Mouse (Mus musculus): ENCODE measurements around the gene Hyal1. TPM values are rescaled to one million over a fixed set of nuclear protein-coding genes. Genes with fewer than 3 reads are reported as not detected.
A peak's percentile ranks its signal among the peaks of the same experiment; 100 is the strongest.

Hyal1 gene
- polyA plus RNA-seq, 1 experiment from 2014 or later, result 6.4 TPM

DNA sequence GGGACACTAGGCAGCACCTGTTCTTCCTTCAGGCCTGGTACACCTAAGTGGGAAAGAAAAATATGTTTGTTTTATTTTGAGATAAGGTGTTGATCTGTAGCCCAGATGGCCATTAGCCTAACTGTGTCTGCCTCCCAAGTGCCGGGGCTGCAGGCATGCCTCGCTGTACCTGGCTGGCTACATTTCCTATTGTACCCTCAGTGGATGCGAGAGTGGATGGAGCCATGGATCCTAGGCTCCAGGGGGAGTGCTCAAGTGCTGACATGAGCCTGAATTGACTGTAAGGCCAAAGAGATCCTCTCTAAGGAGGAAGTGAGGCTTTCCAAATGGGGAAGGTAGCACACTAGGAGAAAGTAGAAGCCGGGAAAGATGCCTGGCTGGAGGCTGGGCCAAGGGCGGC, 28.8 kb upstream of the Hyal1 start:
- no peak overlapping the region for H3K9ac ChIP-seq (ENCODE audit: low read depth, low read length)
- H3K9me3 ChIP-seq (ENCODE audit: control insufficient read depth, low read length), result no peaks in the 10 kb centered on the region
- peaks cover 23% of the 10 kb centered on the region for H3K27me3 ChIP-seq (replicated peaks; ENCODE audit: control insufficient read depth, insufficient read depth, low read length)
- no peak overlapping the region for H3K4me2 ChIP-seq (ENCODE audit: low read length)
- no peak overlapping the region for H3K4me3 ChIP-seq (ENCODE audit: low read length)
- peaks cover 28% of the 10 kb centered on the region for H3K4me1 ChIP-seq (ENCODE audit: control insufficient read depth, insufficient read depth, low read depth, low read length)
- H3K27ac ChIP-seq (ENCODE audit: low read depth, low read length), result no peak overlapping the region
- ATAC-seq, result no peak
- 81% methylated on average over 5 of the region's 5 CpGs for WGBS
- peaks cover 12% of the 10 kb centered on the region for H3K36me3 ChIP-seq (ENCODE audit: control insufficient read depth, insufficient read depth, low read length)

DNA sequence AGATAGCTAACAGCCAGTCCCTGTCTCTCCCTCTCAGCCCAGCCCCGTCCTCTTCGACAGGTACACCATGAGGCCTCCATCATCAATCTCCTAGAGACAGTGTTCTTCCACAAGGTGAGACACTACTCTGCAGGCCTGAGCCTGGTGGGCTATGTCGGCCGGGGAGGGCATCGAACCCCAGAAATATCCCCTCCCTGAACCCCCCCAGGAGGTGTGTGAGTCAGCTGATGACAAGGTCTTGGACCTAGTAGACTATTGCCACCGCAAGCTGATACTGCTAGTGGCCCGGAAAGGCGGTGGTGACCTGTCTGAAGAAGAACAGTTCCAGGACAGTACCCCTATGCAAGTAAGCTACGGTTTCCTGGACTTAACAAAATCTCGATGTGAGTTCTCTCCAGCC, 27.9 kb upstream of the Hyal1 start:
- no peak overlapping the region for H3K27ac ChIP-seq (ENCODE audit: low read depth, low read length)
- peaks cover 24% of the 10 kb centered on the region for H3K27me3 ChIP-seq (replicated peaks; ENCODE audit: control insufficient read depth, insufficient read depth, low read length)
- peaks cover 31% of the 10 kb centered on the region for H3K4me1 ChIP-seq (ENCODE audit: control insufficient read depth, insufficient read depth, low read depth, low read length)
- no peaks in the 10 kb centered on the region for H3K9me3 ChIP-seq (ENCODE audit: control insufficient read depth, low read length)
- H3K36me3 ChIP-seq (ENCODE audit: control insufficient read depth, insufficient read depth, low read length), result peaks cover 12% of the 10 kb centered on the region
- WGBS, result 91% methylated on average over 10 of the region's 10 CpGs
- ATAC-seq, result no peak
- no peak overlapping the region for H3K4me2 ChIP-seq (ENCODE audit: low read length)
- H3K9ac ChIP-seq (ENCODE audit: low read depth, low read length), result no peak overlapping the region
- no peak overlapping the region for H3K4me3 ChIP-seq (ENCODE audit: low read length)

DNA sequence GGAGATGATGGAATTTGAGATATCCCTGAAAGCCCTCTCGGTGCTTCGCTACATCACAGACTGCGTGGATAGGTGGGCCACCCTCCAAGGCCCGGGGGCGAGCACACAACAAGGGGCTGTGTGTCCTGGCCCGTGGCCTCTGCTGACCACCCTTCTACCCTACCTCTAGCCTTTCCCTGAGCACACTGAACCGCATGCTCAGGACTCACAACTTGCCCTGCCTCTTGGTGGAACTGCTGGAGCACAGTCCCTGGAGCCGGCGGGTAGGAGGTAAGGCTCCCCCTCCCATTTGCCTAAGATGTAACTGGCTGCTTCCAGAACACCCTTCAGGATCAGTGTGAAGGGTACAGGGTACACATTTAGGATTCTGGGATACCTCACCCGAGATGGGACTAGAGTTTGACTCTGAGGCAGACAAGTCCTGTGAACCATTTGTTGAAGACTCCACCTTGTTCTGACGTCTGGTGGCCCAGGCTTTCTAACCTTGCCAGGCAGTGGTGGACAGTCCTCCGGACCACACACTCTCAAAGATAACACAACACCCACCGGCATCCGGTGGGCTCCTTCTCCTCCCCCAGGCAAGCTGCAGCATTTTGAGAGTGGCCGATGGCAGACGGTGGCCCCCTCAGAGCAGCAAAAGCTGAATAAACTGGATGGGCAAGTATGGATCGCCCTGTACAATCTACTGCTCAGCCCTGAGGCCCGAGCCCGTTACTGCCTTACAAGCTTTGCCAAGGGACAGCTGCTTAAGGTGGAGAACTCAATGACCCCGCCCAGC, 27.2 kb upstream of the Hyal1 start:
- H3K9me3 ChIP-seq (ENCODE audit: control insufficient read depth, low read length), result no peaks in the 10 kb centered on the region
- peaks cover 5% of the 10 kb centered on the region for H3K36me3 ChIP-seq (ENCODE audit: control insufficient read depth, insufficient read depth, low read length)
- no peak overlapping the region for H3K4me2 ChIP-seq (ENCODE audit: low read length)
- peaks cover 24% of the 10 kb centered on the region for H3K27me3 ChIP-seq (replicated peaks; ENCODE audit: control insufficient read depth, insufficient read depth, low read length)
- WGBS, result 85% methylated on average over 20 of the region's 20 CpGs
- no peak for ATAC-seq
- H3K27ac ChIP-seq (ENCODE audit: low read depth, low read length), result no peak overlapping the region
- H3K9ac ChIP-seq (ENCODE audit: low read depth, low read length), result no peak overlapping the region
- no peak overlapping the region for H3K4me3 ChIP-seq (ENCODE audit: low read length)
- H3K4me1 ChIP-seq (ENCODE audit: control insufficient read depth, insufficient read depth, low read depth, low read length), result peaks cover 32% of the 10 kb centered on the region

DNA sequence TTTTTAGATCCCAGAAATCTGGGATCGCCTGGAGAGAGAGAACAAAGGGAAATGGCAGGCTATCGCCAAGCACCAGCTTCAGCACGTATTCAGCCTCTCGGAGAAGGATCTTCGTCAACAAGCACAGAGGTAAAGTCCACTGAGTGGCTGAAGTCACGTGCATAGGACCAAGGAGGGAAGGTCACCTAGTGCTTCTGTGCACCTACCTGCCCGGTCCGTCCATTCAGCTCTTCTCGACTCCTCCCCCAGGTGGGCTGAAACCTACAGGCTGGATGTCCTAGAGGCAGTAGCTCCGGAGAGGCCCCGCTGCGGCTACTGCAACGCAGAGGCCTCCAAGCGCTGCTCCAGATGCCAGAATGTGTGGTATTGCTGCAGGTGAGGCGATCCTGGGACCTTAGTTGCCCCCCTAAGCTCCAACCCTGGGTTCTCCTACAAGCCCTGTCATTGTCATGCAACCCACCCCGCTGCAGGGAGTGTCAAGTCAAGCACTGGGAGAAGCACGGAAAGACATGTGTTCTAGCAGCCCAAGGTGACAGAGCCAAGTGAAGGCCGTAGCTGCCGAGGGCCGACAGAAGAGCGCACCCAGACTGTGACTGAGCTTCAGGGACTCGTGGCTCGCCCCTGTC, 26.1 kb upstream of the Hyal1 start:
- peaks cover 24% of the 10 kb centered on the region for H3K27me3 ChIP-seq (replicated peaks; ENCODE audit: control insufficient read depth, insufficient read depth, low read length)
- H3K4me2 ChIP-seq (ENCODE audit: low read length), result peak overlapping the region; percentile 73
- H3K9ac ChIP-seq (ENCODE audit: low read depth, low read length), result no peak overlapping the region
- peaks cover 31% of the 10 kb centered on the region for H3K4me1 ChIP-seq (ENCODE audit: control insufficient read depth, insufficient read depth, low read depth, low read length)
- no peaks in the 10 kb centered on the region for H3K36me3 ChIP-seq (ENCODE audit: control insufficient read depth, insufficient read depth, low read length)
- H3K27ac ChIP-seq (ENCODE audit: low read depth, low read length), result no peak overlapping the region
- no peak for ATAC-seq
- H3K9me3 ChIP-seq (ENCODE audit: control insufficient read depth, low read length), result no peaks in the 10 kb centered on the region
- WGBS, result 33% methylated on average over 23 of the region's 23 CpGs
- H3K4me3 ChIP-seq (ENCODE audit: low read length), result peak overlapping the region; percentile 43; the same call in 1 of the 2 replicates

DNA sequence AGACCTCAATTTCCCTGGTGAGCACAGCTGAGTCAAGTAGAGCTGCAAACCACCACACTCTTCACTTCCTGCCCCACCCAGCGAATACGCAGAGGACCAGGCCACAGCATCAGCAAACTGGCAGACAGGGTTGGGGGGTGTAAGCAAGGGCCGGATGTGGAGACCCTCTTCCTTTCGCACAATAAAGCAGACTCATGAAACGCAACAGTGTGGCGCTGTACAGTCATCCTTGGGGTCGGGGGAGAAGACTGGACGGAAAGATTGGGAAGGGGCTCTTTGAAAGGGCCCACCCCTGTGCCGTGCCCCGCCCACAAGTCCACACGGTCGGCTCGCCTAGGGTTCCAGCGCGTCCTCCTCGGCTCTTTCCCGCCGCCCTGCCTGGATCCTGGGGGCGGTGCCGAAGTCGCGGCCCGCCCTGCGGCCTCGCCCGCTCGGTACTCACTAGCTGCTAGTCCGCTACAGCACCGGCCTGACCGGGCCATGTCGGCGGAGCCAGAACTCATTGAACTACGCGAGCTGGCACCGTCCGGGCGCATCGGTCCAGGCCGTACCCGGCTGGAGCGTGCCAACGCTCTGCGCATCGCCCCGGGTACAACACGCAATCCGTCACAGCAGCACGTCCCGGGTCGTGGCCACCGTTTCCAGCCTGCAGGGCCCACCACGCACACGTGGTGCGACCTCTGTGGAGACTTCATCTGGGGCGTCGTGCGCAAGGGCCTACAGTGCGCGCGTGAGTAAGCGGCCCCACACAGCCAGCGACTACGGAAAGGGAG, 25.4 kb upstream of the Hyal1 start, which contains the start of gene Rassf1:
TSS of gene Rassf1 (plus strand) at position 439 of the 773 bp plus-strand sequence.
- H3K27ac ChIP-seq (ENCODE audit: low read depth, low read length), result peak within 1 kb of the TSS; percentile 14; the same call in 1 of the 2 replicates
- peak within 1 kb of the TSS; percentile 73 for H3K4me2 ChIP-seq (ENCODE audit: low read length)
- peaks cover 38% of the 10 kb centered on the region for H3K4me1 ChIP-seq (ENCODE audit: control insufficient read depth, insufficient read depth, low read depth, low read length)
- peak within 1 kb of the TSS; percentile 43 for H3K4me3 ChIP-seq (ENCODE audit: low read length)
- no peaks in the 10 kb centered on the region for H3K9me3 ChIP-seq (ENCODE audit: control insufficient read depth, low read length)
- WGBS, result 3% methylated on average over 57 of the region's 63 CpGs
- no peak for ATAC-seq
- peak within 1 kb of the TSS; percentile 68 for H3K9ac ChIP-seq (ENCODE audit: low read depth, low read length)
- no peaks in the 10 kb centered on the region for H3K36me3 ChIP-seq (ENCODE audit: control insufficient read depth, insufficient read depth, low read length)
- peaks cover 24% of the 10 kb centered on the region for H3K27me3 ChIP-seq (replicated peaks; ENCODE audit: control insufficient read depth, insufficient read depth, low read length)

DNA sequence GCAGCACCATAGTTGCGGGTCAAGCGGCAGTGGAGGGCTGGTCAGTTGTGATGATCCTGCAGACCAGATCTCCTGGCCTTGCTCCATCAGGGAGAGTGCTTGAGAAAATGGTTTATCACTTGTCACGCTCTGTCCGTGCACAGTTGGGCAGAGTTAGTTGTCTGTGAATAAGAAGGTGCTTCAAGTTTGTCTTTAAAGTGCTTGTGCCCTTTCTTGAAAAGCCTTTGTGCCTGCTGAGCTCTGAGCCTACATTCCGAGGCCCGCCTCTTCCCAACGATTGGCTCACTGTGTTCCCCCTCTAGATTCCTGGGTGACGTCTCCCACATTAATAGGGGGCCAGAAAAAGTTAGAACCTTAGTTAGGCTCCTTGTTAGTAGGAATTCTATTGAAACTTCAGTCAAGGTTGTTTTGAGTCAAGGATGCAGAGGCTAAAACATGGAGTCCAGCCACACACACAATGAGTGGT, 24.8 kb upstream of the Hyal1 start:
- no peak for ATAC-seq
- peak overlapping the region; percentile 73 for H3K4me2 ChIP-seq (ENCODE audit: low read length)
- H3K4me3 ChIP-seq (ENCODE audit: low read length), result peak overlapping the region; percentile 43
- no peaks in the 10 kb centered on the region for H3K36me3 ChIP-seq (ENCODE audit: control insufficient read depth, insufficient read depth, low read length)
- no peaks in the 10 kb centered on the region for H3K9me3 ChIP-seq (ENCODE audit: control insufficient read depth, low read length)
- peak overlapping the region; percentile 68 for H3K9ac ChIP-seq (ENCODE audit: low read depth, low read length)
- H3K27me3 ChIP-seq (replicated peaks; ENCODE audit: control insufficient read depth, insufficient read depth, low read length), result peaks cover 24% of the 10 kb centered on the region
- 0 out of 2 replicates have a peak overlapping the region, but pooled peaks have one; percentile 14 for H3K27ac ChIP-seq (ENCODE audit: low read depth, low read length)
- peaks cover 40% of the 10 kb centered on the region for H3K4me1 ChIP-seq (ENCODE audit: control insufficient read depth, insufficient read depth, low read depth, low read length)
- WGBS, result 15% methylated on average over 8 of the region's 8 CpGs

DNA sequence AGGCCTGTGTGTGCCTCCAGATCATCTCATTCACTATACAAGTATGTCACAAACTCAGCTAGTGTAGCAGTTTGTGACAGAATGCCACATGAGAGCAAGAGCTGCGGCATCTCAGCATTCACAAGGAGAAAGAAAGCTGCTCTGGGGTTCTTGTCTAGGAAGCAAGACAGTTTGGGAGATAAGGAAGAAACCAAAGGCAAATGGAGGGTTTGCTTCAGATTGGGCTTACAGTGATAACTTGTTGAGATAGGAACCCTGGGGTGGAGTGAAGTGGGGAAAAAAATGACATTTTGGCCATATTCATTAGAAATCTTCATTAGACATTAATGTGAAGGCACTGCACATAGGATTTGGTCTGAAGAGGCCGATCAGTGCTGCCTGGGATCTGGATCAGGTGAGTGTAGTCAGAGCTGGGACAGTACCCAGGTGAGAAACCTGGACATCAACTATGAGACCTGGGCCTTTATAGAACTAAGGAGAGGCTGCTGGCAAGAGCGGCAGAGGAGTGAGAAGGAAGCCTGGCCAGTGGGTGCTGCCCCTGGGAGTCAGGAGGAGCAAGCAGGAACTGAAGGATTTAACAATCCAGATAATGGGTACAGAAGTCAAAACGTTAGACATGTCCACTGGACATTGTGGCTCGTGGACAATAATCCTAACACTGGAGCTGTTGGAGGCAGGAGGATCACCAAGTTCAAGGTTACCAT, 23.9 kb upstream of the Hyal1 start:
- Histone ChIP-seq H3K9ac (ENCODE audit: low read depth, low read length) (no peak overlapping the region; the same call in 1 of the 2 replicates), H3K4me3 (ENCODE audit: low read length) (no peak overlapping the region; the same call in 1 of the 2 replicates), H3K27ac (ENCODE audit: low read depth, low read length) (no peak overlapping the region), H3K27me3 (replicated peaks; ENCODE audit: control insufficient read depth, insufficient read depth, low read length) (peaks cover 24% of the 10 kb centered on the region), H3K4me1 (ENCODE audit: control insufficient read depth, insufficient read depth, low read depth, low read length) (peaks cover 34% of the 10 kb centered on the region), H3K9me3 (ENCODE audit: control insufficient read depth, low read length) (no peaks in the 10 kb centered on the region), H3K4me2 (ENCODE audit: low read length) (peak overlapping the region; percentile 96; the same call in 1 of the 2 replicates), H3K36me3 (ENCODE audit: control insufficient read depth, insufficient read depth, low read length) (peaks cover 5% of the 10 kb centered on the region)
- ATAC-seq, result no peak
- 81% methylated on average over 5 of the region's 5 CpGs for WGBS

DNA sequence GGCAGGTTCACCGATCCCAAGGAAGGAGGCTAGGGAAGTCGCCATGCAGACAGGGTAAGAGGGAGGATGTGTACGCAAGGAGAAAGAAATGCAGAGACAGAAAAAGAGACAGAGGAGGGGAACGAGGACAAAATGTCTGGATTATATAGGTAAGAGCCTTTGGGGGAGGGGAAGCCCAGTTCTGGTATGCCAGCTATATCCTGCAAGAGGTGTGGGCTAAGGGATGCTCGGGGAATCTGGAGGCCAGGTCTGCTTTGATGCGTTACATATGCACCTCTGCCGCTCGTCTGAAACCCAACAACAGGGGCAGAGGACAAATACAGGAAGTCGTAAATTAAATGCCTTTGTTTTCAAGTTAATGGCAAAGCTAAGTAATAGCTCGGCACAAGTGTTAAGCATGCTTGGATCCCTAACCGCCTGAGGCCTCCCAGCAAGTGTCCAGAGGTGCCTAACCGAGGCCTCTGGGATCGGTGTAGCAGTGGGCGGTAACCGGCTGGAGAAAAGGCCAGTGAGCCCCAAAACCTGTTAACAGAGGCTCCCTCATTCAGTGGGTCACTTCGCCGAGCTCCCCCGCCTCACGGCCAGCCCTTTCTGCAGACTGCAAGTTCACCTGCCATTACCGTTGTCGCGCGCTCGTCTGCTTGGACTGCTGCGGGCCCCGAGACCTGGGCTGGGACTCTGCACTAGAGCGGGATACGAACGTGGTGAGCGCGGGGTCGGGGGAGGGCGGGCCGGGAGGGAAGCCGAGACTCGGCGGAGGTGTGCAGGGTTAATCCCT, 23.0 kb upstream of the Hyal1 start:
- Histone ChIP-seq H3K9me3 (ENCODE audit: control insufficient read depth, low read length) (no peaks in the 10 kb centered on the region), H3K9ac (ENCODE audit: low read depth, low read length) (peak overlapping the region; percentile 80), H3K27ac (ENCODE audit: low read depth, low read length) (peak overlapping the region; percentile 92), H3K36me3 (ENCODE audit: control insufficient read depth, insufficient read depth, low read length) (peaks cover 10% of the 10 kb centered on the region), H3K4me2 (ENCODE audit: low read length) (peak overlapping the region; percentile 96), H3K27me3 (replicated peaks; ENCODE audit: control insufficient read depth, insufficient read depth, low read length) (peaks cover 24% of the 10 kb centered on the region), H3K4me3 (ENCODE audit: low read length) (peak overlapping the region; percentile 81), H3K4me1 (ENCODE audit: control insufficient read depth, insufficient read depth, low read depth, low read length) (peaks cover 34% of the 10 kb centered on the region)
- WGBS, result 7% methylated on average over 35 of the region's 37 CpGs
- ATAC-seq, result peak; percentile 68

Data from hindbrain, embryonic 16.5 days (tissue).